Mouse (Mus musculus) kidney, embryonic 14.5 days (tissue): Measurements from ENCODE around the gene Rbfox2. TPM values are rescaled to one million over a fixed set of nuclear protein-coding genes. Genes with fewer than 3 reads are reported as not detected.

Experiments used
- ATAC-seq: fragments of 200-750 bp; cut with Nextera tagmentation; 2 replicates; pipeline ENCODE4 v1.8.0; 2017; ENCODE audit warnings: moderate number of reproducible peaks, mild to moderate bottlenecking, moderate TSS enrichment, moderate library complexity; ENCODE audit not compliant: low FRiP score, low TSS enrichment
- H3K27ac ChIP-seq: fragments of 300-500 bp; sonication (generic); 2 replicates; pipeline ENCODE4 v1.5.1; 2014; ENCODE audit warnings: low read depth, mild to moderate bottlenecking, low read length, moderate library complexity, mixed read lengths
- H3K27me3 ChIP-seq: fragments of 300-500 bp; sonication (generic); 2 replicates; pipeline ENCODE4 v1.6.1; 2014; ENCODE audit warnings: mild to moderate bottlenecking, low read length; ENCODE audit not compliant: control insufficient read depth, insufficient read depth
- H3K36me3 ChIP-seq: fragments of 300-500 bp; sonication (generic); 2 replicates; pipeline ENCODE4 v1.6.1; 2014; ENCODE audit warnings: low read length, mixed read lengths; ENCODE audit not compliant: control insufficient read depth, insufficient read depth
- H3K4me1 ChIP-seq: fragments of 300-500 bp; sonication (generic); 2 replicates; pipeline ENCODE4 v1.6.1; 2014; ENCODE audit warnings: low read length, mixed read lengths; ENCODE audit not compliant: control insufficient read depth, insufficient read depth
- H3K4me2 ChIP-seq: fragments of 300-500 bp; sonication (generic); replicated peaks from 2 replicates; pipeline ENCODE4 v1.6.1; 2014; ENCODE audit warnings: low read depth, mild to moderate bottlenecking, low read length
- H3K4me3 ChIP-seq: fragments of 300-500 bp; sonication (generic); 2 replicates; pipeline ENCODE4 v1.5.1; 2014; ENCODE audit warnings: mild to moderate bottlenecking, low read length
- H3K9ac ChIP-seq: fragments of 300-500 bp; sonication (generic); 2 replicates; pipeline ENCODE4 v1.6.1; 2014; ENCODE audit warnings: low read depth, mild to moderate bottlenecking, low read length, moderate library complexity
- H3K9me3 ChIP-seq: fragments of 300-500 bp; sonication (generic); 2 replicates; pipeline ENCODE4 v1.6.1; 2016; ENCODE audit warnings: low read length; ENCODE audit not compliant: control insufficient read depth
- WGBS: fragments of 180-500 bp; shearing (Covaris S2); extraction: QIAGEN DNeasy Blood & Tissue Kit; methylation state at CpG from one replicate; pipeline ENCODE4 v1.1.7; 2014; 5-methylcytosine and 5-hydroxymethylcytosine counted together
- polyA plus RNA-seq: library from polyadenylated mRNA; unstranded; fragments of >200 nt; fragmentation: Nextera tagmentation; extraction: Ambion mirVana; gene quantifications from 2 replicates; pipeline ENCODE4 v1.2.1, GENCODE M21; 2014

The Rbfox2 gene
- polyA plus RNA-seq, 1 experiment from 2014 or later, result 64.6 TPM

- no peak overlapping the region for H3K4me3 ChIP-seq
- no peaks in the 10 kb centered on the region for H3K9me3 ChIP-seq
- H3K36me3 ChIP-seq, result peaks cover 58% of the 10 kb centered on the region
- H3K27me3 ChIP-seq, result no peaks in the 10 kb centered on the region
- ATAC-seq, result no peak
- 97% methylated on average over 7 of the region's 7 CpGs for WGBS
- no peak overlapping the region for H3K9ac ChIP-seq
- H3K4me2 ChIP-seq, result no peak overlapping the region
- H3K4me1 ChIP-seq, result no peaks in the 10 kb centered on the region
- H3K27ac ChIP-seq, result no peak overlapping the region
Measured at GRCm38 (mm10) chr15:77085818-77086217, 221.0 kb downstream of the Rbfox2 start.

- no peaks in the 10 kb centered on the region for H3K9me3 ChIP-seq
- H3K9ac ChIP-seq, result no peak overlapping the region
- H3K36me3 ChIP-seq, result peaks cover 58% of the 10 kb centered on the region
- H3K4me3 ChIP-seq, result no peak overlapping the region
- H3K27me3 ChIP-seq, result no peaks in the 10 kb centered on the region
- no peak for ATAC-seq
- 72% methylated on average over 5 of the region's 5 CpGs for WGBS
- H3K4me2 ChIP-seq, result no peak overlapping the region
- H3K27ac ChIP-seq, result no peak overlapping the region
- no peaks in the 10 kb centered on the region for H3K4me1 ChIP-seq
Measured at GRCm38 (mm10) chr15:77081454-77081853, 225.3 kb downstream of the Rbfox2 start.

- WGBS, result 69% methylated on average over 14 of the region's 14 CpGs
- Histone ChIP-seq H3K27ac (no peak overlapping the region), H3K27me3 (no peaks in the 10 kb centered on the region), H3K9ac (no peak overlapping the region), H3K4me1 (no peaks in the 10 kb centered on the region), H3K36me3 (peaks cover 56% of the 10 kb centered on the region), H3K4me2 (no peak overlapping the region), H3K9me3 (no peaks in the 10 kb centered on the region), H3K4me3 (no peak overlapping the region)
- no peak for ATAC-seq
Measured at GRCm38 (mm10) chr15:77080684-77081254, 226.0 kb downstream of the Rbfox2 start.

GRCm38 (mm10) chr15:77079890-77080361, 226.9 kb downstream of the Rbfox2 start:
- 82% methylated on average over 11 of the region's 11 CpGs for WGBS
- H3K9ac ChIP-seq, result no peak overlapping the region

GRCm38 (mm10) chr15:77079256-77079822, 227.5 kb downstream of the Rbfox2 start:
- Histone ChIP-seq H3K27ac (no peak overlapping the region), H3K9me3 (no peaks in the 10 kb centered on the region), H3K4me1 (no peaks in the 10 kb centered on the region), H3K4me3 (no peak overlapping the region), H3K4me2 (no peak overlapping the region), H3K27me3 (no peaks in the 10 kb centered on the region), H3K9ac (no peak overlapping the region), H3K36me3 (peaks cover 44% of the 10 kb centered on the region)
- ATAC-seq, result no peak
- 83% methylated on average over 14 of the region's 14 CpGs for WGBS

More at GRCm38 (mm10) chr15:77079890-77080361, 226.9 kb downstream of the Rbfox2 start:
- H3K4me2 ChIP-seq, result no peak overlapping the region
- no peaks in the 10 kb centered on the region for H3K9me3 ChIP-seq
- peaks cover 49% of the 10 kb centered on the region for H3K36me3 ChIP-seq
- H3K4me1 ChIP-seq, result no peaks in the 10 kb centered on the region
- no peak overlapping the region for H3K4me3 ChIP-seq
- H3K27me3 ChIP-seq, result no peaks in the 10 kb centered on the region
- ATAC-seq, result no peak
- no peak overlapping the region for H3K27ac ChIP-seq

- Histone ChIP-seq H3K9me3 (no peaks in the 10 kb centered on the region), H3K9ac (no peak overlapping the region), H3K36me3 (peaks cover 44% of the 10 kb centered on the region), H3K4me3 (no peak overlapping the region), H3K4me2 (no peak overlapping the region), H3K27me3 (no peaks in the 10 kb centered on the region), H3K27ac (no peak overlapping the region), H3K4me1 (no peaks in the 10 kb centered on the region)
- no peak for ATAC-seq
- 73% methylated on average over 3 of the region's 3 CpGs for WGBS
Measured at GRCm38 (mm10) chr15:77078786-77079185, 228.0 kb downstream of the Rbfox2 start.

GRCm38 (mm10) chr15:77077906-77078305, 228.9 kb downstream of the Rbfox2 start:
- WGBS, result 92% methylated on average over 9 of the region's 9 CpGs
- ATAC-seq, result no peak
- Histone ChIP-seq H3K4me1 (no peaks in the 10 kb centered on the region), H3K9ac (no peak overlapping the region), H3K9me3 (no peaks in the 10 kb centered on the region), H3K27ac (no peak overlapping the region), H3K4me2 (no peak overlapping the region), H3K4me3 (no peak overlapping the region), H3K27me3 (no peaks in the 10 kb centered on the region), H3K36me3 (peaks cover 41% of the 10 kb centered on the region)

GRCm38 (mm10) chr15:77076523-77076922, 230.3 kb downstream of the Rbfox2 start:
- Histone ChIP-seq H3K4me3 (no peak overlapping the region), H3K4me1 (peaks cover 6% of the 10 kb centered on the region; the same call in 1 of the 2 replicates), H3K27me3 (no peaks in the 10 kb centered on the region), H3K36me3 (peaks cover 27% of the 10 kb centered on the region; the same call in 1 of the 2 replicates), H3K27ac (no peak overlapping the region), H3K9me3 (no peaks in the 10 kb centered on the region), H3K9ac (no peak overlapping the region), H3K4me2 (no peak overlapping the region)
- 82% methylated on average over 3 of the region's 3 CpGs for WGBS
- ATAC-seq, result no peak

- no peaks in the 10 kb centered on the region for H3K27me3 ChIP-seq
- no peak overlapping the region for H3K4me2 ChIP-seq
- no peak overlapping the region for H3K4me3 ChIP-seq
- ATAC-seq, result no peak
- H3K4me1 ChIP-seq, result peaks cover 7% of the 10 kb centered on the region; the same call in 1 of the 2 replicates
- H3K9me3 ChIP-seq, result no peaks in the 10 kb centered on the region
- peaks cover 12% of the 10 kb centered on the region; the same call in 1 of the 2 replicates for H3K36me3 ChIP-seq
- H3K9ac ChIP-seq, result no peak overlapping the region
- WGBS, result 84% methylated on average over 4 of the region's 4 CpGs
- H3K27ac ChIP-seq, result no peak overlapping the region
Measured at GRCm38 (mm10) chr15:77072556-77073163, 234.1 kb downstream of the Rbfox2 start.
